ENCODE assay signal across 12 mouse cellular contexts in genomic region chr5:100913274-100913673, GRCm38 (mm10).
"Had no signal": no experiment of that assay in that cellular context is flagged by ENCODE, and none has a peak within 500 bp of the region (broad histone marks: within the 10 kb centered on the region; RNA-seq: fewer than 3 reads in every experiment).

No protein-coding gene starts in this region.

- ATAC-seq: liver, postnatal 0 days; midbrain, embryonic 13.5 days had no signal

- H3K4me3 ChIP-seq: limb, embryonic 15.5 days; liver, embryonic 13.5 days; lung, embryonic 15.5 days; midbrain, embryonic 13.5 days; neural tube, embryonic 15.5 days had no signal

- DNase-seq: kidney, adult 8-10 months; layer of hippocampus, adult 9-11 months; layer of hippocampus, postnatal 36 days; liver, embryonic 13.5 days; liver, postnatal 0 days; right cerebral cortex, adult 18-20 months; thymus, postnatal 4 days had no signal

- H3K9ac ChIP-seq: limb, embryonic 15.5 days; liver, embryonic 13.5 days; liver, postnatal 0 days; lung, embryonic 15.5 days; neural tube, embryonic 15.5 days had no signal

- H3K27ac ChIP-seq: limb, embryonic 15.5 days; liver, embryonic 13.5 days; lung, embryonic 15.5 days; midbrain, embryonic 13.5 days; neural tube, embryonic 15.5 days; stomach, postnatal 0 days had no signal

- H3K9me3 ChIP-seq: limb, embryonic 15.5 days; liver, embryonic 13.5 days; lung, embryonic 15.5 days; midbrain, embryonic 13.5 days; neural tube, embryonic 15.5 days had no signal

- H3K36me3 ChIP-seq: limb, embryonic 15.5 days; liver, embryonic 13.5 days; lung, embryonic 15.5 days; midbrain, embryonic 13.5 days; neural tube, embryonic 15.5 days had no signal

- H3K4me2 ChIP-seq: limb, embryonic 15.5 days; liver, embryonic 13.5 days; lung, embryonic 15.5 days; midbrain, embryonic 13.5 days; neural tube, embryonic 15.5 days had no signal

- H3K27me3 ChIP-seq: liver, embryonic 13.5 days had no signal

- H3K4me1 ChIP-seq: liver, embryonic 13.5 days; lung, embryonic 15.5 days; midbrain, embryonic 13.5 days; neural tube, embryonic 15.5 days had no signal
